ENCODE assay signal across 22 mouse cellular contexts in genomic region chr1:73077156-73077555, GRCm38 (mm10).
A peak's percentile ranks its signal among the peaks of the same experiment; 100 is the strongest.
DNase-seq lines count a peak whose midpoint lies in the region; ATAC-seq and TF ChIP-seq lines count a peak whose summit lies in the region.
"Had no signal": no experiment of that assay in that cellular context is flagged by ENCODE, and none has a peak within 500 bp of the region (broad histone marks: within the 10 kb centered on the region; RNA-seq: fewer than 3 reads in every experiment).

No protein-coding gene starts in this region.

- H3K4me2 ChIP-seq in forebrain, postnatal 0 days (ENCODE audit: low read depth), result no peak overlapping the region
- no peak overlapping the region for H3K4me2 ChIP-seq in forebrain, embryonic 11.5 days (ENCODE audit: low read depth, low read length, severe bottlenecking)
- no peak overlapping the region for H3K4me2 ChIP-seq in midbrain, embryonic 11.5 days
- no peak overlapping the region for H3K4me2 ChIP-seq in midbrain, embryonic 15.5 days
- H3K4me2 ChIP-seq: embryonic facial prominence, embryonic 15.5 days; forebrain, embryonic 12.5 days; hindbrain, embryonic 14.5 days had no signal

- no peak overlapping the region for H3K4me3 ChIP-seq in forebrain, postnatal 0 days (ENCODE audit: low read depth, low read length)
- no peak overlapping the region for H3K4me3 ChIP-seq in forebrain, embryonic 11.5 days (ENCODE audit: low read depth, low read length)
- H3K4me3 ChIP-seq in midbrain, embryonic 11.5 days (ENCODE audit: low read depth, low read length), result no peak overlapping the region
- H3K4me3 ChIP-seq in midbrain, embryonic 15.5 days, result no peak overlapping the region
- H3K4me3 ChIP-seq: embryonic facial prominence, embryonic 15.5 days; erythroblast, embryonic 14.5 days; forebrain, embryonic 12.5 days; gastrocnemius, adult 2 months; heart, embryonic 10.5 days had no signal

- no peaks in the 10 kb centered on the region for H3K27me3 ChIP-seq in forebrain, postnatal 0 days (ENCODE audit: insufficient read depth, low read length)
- no peaks in the 10 kb centered on the region for H3K27me3 ChIP-seq in forebrain, embryonic 11.5 days (ENCODE audit: control insufficient read depth, insufficient read depth, low read length)
- no peaks in the 10 kb centered on the region for H3K27me3 ChIP-seq in midbrain, embryonic 11.5 days (ENCODE audit: control insufficient read depth, insufficient read depth, low read length)
- H3K27me3 ChIP-seq in midbrain, embryonic 15.5 days (replicated peaks), result no peaks in the 10 kb centered on the region
- H3K27me3 ChIP-seq: embryonic facial prominence, embryonic 15.5 days; forebrain, embryonic 12.5 days had no signal

- no peaks in the 10 kb centered on the region for H3K4me1 ChIP-seq in forebrain, postnatal 0 days (ENCODE audit: insufficient read depth)
- no peaks in the 10 kb centered on the region for H3K4me1 ChIP-seq in forebrain, embryonic 11.5 days (replicated peaks; ENCODE audit: control insufficient read depth, insufficient read depth, low read length)
- no peaks in the 10 kb centered on the region for H3K4me1 ChIP-seq in midbrain, embryonic 11.5 days (ENCODE audit: control insufficient read depth, insufficient read depth, low read length)
- no peaks in the 10 kb centered on the region for H3K4me1 ChIP-seq in midbrain, embryonic 15.5 days
- H3K4me1 ChIP-seq: embryonic facial prominence, embryonic 15.5 days; forebrain, embryonic 12.5 days had no signal

- H3K36me3 ChIP-seq in forebrain, postnatal 0 days (ENCODE audit: insufficient read depth), result no peaks in the 10 kb centered on the region
- H3K36me3 ChIP-seq in forebrain, embryonic 11.5 days (ENCODE audit: control insufficient read depth, insufficient read depth, low read length), result no peaks in the 10 kb centered on the region
- no peaks in the 10 kb centered on the region for H3K36me3 ChIP-seq in midbrain, embryonic 11.5 days (ENCODE audit: control insufficient read depth, insufficient read depth, low read length)
- H3K36me3 ChIP-seq in midbrain, embryonic 15.5 days (replicated peaks), result no peaks in the 10 kb centered on the region
- H3K36me3 ChIP-seq: embryonic facial prominence, embryonic 15.5 days; forebrain, embryonic 12.5 days; heart, embryonic 10.5 days had no signal

- peak; percentile 43 for ATAC-seq in forebrain, postnatal 0 days
- ATAC-seq in forebrain, embryonic 11.5 days (replicated peaks; ENCODE audit: low FRiP score), result no peak
- no peak for ATAC-seq in midbrain, embryonic 11.5 days (ENCODE audit: low FRiP score)
- no peak for ATAC-seq in midbrain, embryonic 15.5 days (replicated peaks)
- ATAC-seq: forebrain, embryonic 16.5 days; intestine, embryonic 16.5 days had no signal

- H3K27ac ChIP-seq in forebrain, postnatal 0 days (ENCODE audit: low read depth, low read length), result no peak overlapping the region
- no peak overlapping the region for H3K27ac ChIP-seq in forebrain, embryonic 11.5 days (ENCODE audit: low read depth, low read length)
- no peak overlapping the region for H3K27ac ChIP-seq in midbrain, embryonic 11.5 days (ENCODE audit: low read depth, low read length)
- H3K27ac ChIP-seq in midbrain, embryonic 15.5 days, result no peak overlapping the region
- H3K27ac ChIP-seq: embryonic facial prominence, embryonic 15.5 days; forebrain, embryonic 12.5 days; gastrocnemius, adult 2 months; heart, embryonic 10.5 days; hindbrain, embryonic 14.5 days had no signal

- no peak for TF ChIP-seq CTCF in forebrain, postnatal 0 days (IDR thresholded peaks at IDR 0.05; ENCODE audit: low read depth)

- DNase-seq in forebrain, postnatal 0 days, result no peak
- DNase-seq in forebrain, embryonic 11.5 days (ENCODE audit: low spot score), result no peak
- peak; percentile 60 for DNase-seq in midbrain, embryonic 11.5 days (ENCODE audit: low spot score, missing footprints)
- peak; percentile 28 for DNase-seq in retina, embryonic 14.5 days (ENCODE audit: low spot score)
- no peak for DNase-seq in spleen, postnatal 10 days (ENCODE audit: low spot score in 2 of 2)
- DNase-seq: adrenal gland, adult 2 months; adrenal gland, postnatal 25 days; cerebellum, adult 11 months; cerebellum, adult 9-10 months; embryo, embryonic 11 days; gastrocnemius, adult 2 months; gastrocnemius, postnatal 36 days; heart, adult 18-20 months; heart, postnatal 14 days had no signal

- H3K9me3 ChIP-seq in forebrain, postnatal 0 days (ENCODE audit: low read length), result no peaks in the 10 kb centered on the region
- H3K9me3 ChIP-seq in forebrain, embryonic 11.5 days (ENCODE audit: control insufficient read depth, low read length), result no peaks in the 10 kb centered on the region
- H3K9me3 ChIP-seq in midbrain, embryonic 11.5 days (ENCODE audit: control insufficient read depth, low read length), result no peaks in the 10 kb centered on the region
- no peaks in the 10 kb centered on the region for H3K9me3 ChIP-seq in midbrain, embryonic 15.5 days
- H3K9me3 ChIP-seq: embryonic facial prominence, embryonic 15.5 days; forebrain, embryonic 12.5 days; heart, embryonic 10.5 days had no signal

- no peak overlapping the region for H3K9ac ChIP-seq in forebrain, postnatal 0 days
- H3K9ac ChIP-seq in forebrain, embryonic 11.5 days (ENCODE audit: low read length), result no peak overlapping the region
- no peak overlapping the region for H3K9ac ChIP-seq in midbrain, embryonic 11.5 days (ENCODE audit: low read length)
- H3K9ac ChIP-seq in midbrain, embryonic 15.5 days, result no peak overlapping the region
- H3K9ac ChIP-seq: embryonic facial prominence, embryonic 15.5 days; forebrain, embryonic 12.5 days; hindbrain, embryonic 14.5 days had no signal

- 63% methylated on average over 4 of the region's 4 CpGs for WGBS in forebrain, postnatal 0 days
- 80% methylated on average over 4 of the region's 4 CpGs for WGBS in forebrain, embryonic 11.5 days
- WGBS in midbrain, embryonic 11.5 days, result 86% methylated on average over 4 of the region's 4 CpGs
- WGBS in midbrain, embryonic 15.5 days, result 75% methylated on average over 4 of the region's 4 CpGs

Comparison
In these comparisons a context has a peak if more than half of its experiments do, and no peak if none do; other contexts are left out.
1. DNase-seq: peak in midbrain, embryonic 11.5 days (single experiment) and retina, embryonic 14.5 days (single experiment); none in forebrain, postnatal 0 days (single experiment), forebrain, embryonic 11.5 days (single experiment) and spleen, postnatal 10 days (0 of 2).